Mouse (Mus musculus) megakaryocyte-erythroid progenitor cell, adult 5 weeks (primary cell): ENCODE measurements around the gene Ccdc138. TPM values are rescaled to one million over a fixed set of nuclear protein-coding genes. Genes with fewer than 3 reads are reported as not detected.

Source experiments
- polyA plus RNA-seq: library from polyadenylated mRNA; stranded (reverse); fragments of >175 nt; gene quantifications from 2 replicates; pipeline ENCODE4 v1.2.3, GENCODE M21; 2012

The Ccdc138 gene
- polyA plus RNA-seq = 0.76 and 1.2 TPM in 2 replicates

GRCm38 (mm10) chr10:58497320-58498284 lies at the start of gene Ccdc138:
Gene Ccdc138 (plus strand): TSS chr10:58497948.

Other genes starting within 250 kb of the Ccdc138 start
- gene Gcc2, start 242.5 kb upstream of the Ccdc138 start, polyA plus RNA-seq = 5.8 and 7.3 TPM in 2 replicates
- gene Lims1, start 174.5 kb upstream of the Ccdc138 start, polyA plus RNA-seq = 2.6 and 2.7 TPM in 2 replicates
- 4.8 and 7.3 TPM in 2 replicates for gene Ranbp2, start 51.0 kb upstream of the Ccdc138 start, polyA plus RNA-seq
- gene Edar, start 177.7 kb downstream of the Ccdc138 start, polyA plus RNA-seq = 0.09 TPM in 1 of 2 replicates, not detected in the other
- not detected in 2 replicates for gene Gm17542, start 220.3 kb downstream of the Ccdc138 start, polyA plus RNA-seq